Mouse (Mus musculus): ENCODE measurements around the gene F930015N05Rik. TPM values are rescaled to one million over a fixed set of nuclear protein-coding genes. Genes with fewer than 3 reads are reported as not detected.

Gene F930015N05Rik
- polyA plus RNA-seq (2016; fragmentation: Nextera tagmentation; extraction: Ambion mirVana), result 1.3 and 2.2 TPM in 2 replicates

DNA sequence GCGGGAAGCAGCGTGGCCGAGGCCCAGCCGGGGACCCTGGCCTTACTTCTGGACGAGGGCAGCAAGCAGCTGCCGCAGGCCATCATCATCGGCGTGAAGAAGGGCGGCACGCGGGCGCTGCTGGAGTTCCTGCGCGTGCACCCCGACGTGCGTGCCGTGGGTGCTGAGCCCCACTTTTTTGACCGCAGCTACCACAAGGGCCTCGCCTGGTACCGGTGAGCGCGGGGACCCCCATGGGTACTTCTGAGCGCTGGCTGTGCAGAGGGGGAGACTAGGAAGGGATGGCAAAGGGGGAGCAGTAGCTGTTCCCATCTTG is at the start of gene F930015N05Rik:
TSS of gene F930015N05Rik (minus strand) at position 242 of the 316 bp plus-strand sequence.
- Histone ChIP-seq H3K36me3 (no peaks in the 10 kb centered on the region), H3K4me3 (peak within 1 kb of the TSS; percentile 80), H3K4me1 (replicated peaks) (peaks cover 40% of the 10 kb centered on the region), H3K9me3 (no peaks in the 10 kb centered on the region), H3K27ac (peak within 1 kb of the TSS; percentile 91), H3K27me3 (ENCODE audit: insufficient read depth, poor library complexity, severe bottlenecking) (peaks cover 60% of the 10 kb centered on the region)
- under 1% methylated on average over 24 of the region's 24 CpGs for WGBS
- DNase-seq (ENCODE audit: low spot score), result no peak

DNA sequence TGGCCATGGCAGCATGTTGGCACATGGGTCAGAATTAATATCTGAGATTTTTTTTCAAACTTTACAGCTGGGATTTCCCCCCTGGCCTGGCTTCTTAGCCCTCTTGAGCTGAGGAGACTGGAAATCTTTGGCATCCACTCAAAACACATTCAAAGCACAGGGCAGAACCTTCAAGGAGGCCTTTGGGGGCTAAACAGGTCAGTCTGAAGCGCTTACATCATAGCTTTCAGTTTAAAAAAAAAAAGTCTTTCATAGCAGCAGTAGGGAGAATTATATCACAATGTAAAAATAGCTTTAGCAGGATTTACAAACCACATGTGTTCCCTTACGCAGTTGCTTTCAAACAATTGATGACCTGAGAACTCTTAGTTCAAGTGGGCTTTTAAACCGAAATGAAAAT is 45.0 kb upstream of the F930015N05Rik start:
- H3K27me3 ChIP-seq (ENCODE audit: insufficient read depth, poor library complexity, severe bottlenecking), result peaks cover 4% of the 10 kb centered on the region; the same call in 1 of the 2 replicates
- no peaks in the 10 kb centered on the region for H3K36me3 ChIP-seq
- no peak overlapping the region for H3K27ac ChIP-seq
- WGBS, result 91% methylated on average over 3 of the region's 3 CpGs
- peaks cover 9% of the 10 kb centered on the region; the same call in 1 of the 2 replicates for H3K4me1 ChIP-seq (replicated peaks)
- no peak for DNase-seq (ENCODE audit: low spot score)
- H3K4me3 ChIP-seq, result no peak overlapping the region
- no peaks in the 10 kb centered on the region for H3K9me3 ChIP-seq

DNA sequence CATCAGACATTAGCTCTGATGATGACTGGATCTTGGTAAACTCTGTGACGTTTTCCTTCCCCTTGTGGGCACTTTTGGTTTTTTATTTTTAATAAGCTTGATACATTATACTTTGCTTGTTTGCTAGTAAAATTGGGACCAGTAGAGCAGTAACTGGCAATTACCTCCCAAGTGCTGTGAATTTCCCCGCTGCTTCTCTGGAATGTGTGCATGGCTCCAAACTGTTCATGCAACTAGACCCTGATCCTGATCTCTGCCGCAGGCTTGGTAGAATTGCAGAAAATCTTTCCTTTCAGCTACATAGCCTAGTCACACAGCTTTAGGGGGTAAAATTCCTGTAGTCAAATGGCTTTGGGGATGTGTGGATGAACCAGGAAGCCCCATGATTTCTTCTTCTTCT is 37.2 kb upstream of the F930015N05Rik start:
- no peaks in the 10 kb centered on the region for H3K9me3 ChIP-seq
- no peak overlapping the region for H3K4me3 ChIP-seq
- no peak overlapping the region for H3K27ac ChIP-seq
- no peaks in the 10 kb centered on the region for H3K36me3 ChIP-seq
- H3K27me3 ChIP-seq (ENCODE audit: insufficient read depth, poor library complexity, severe bottlenecking), result no peaks in the 10 kb centered on the region
- no peak for DNase-seq (ENCODE audit: low spot score)
- 0 out of 2 replicates have a peak, but pooled peaks cover 2% of the 10 kb centered on the region for H3K4me1 ChIP-seq (replicated peaks)
- WGBS, result 85% methylated on average over 3 of the region's 3 CpGs

GRCm38 (mm10) chr11:64470689-64471088 is 34.2 kb upstream of the F930015N05Rik start:
- DNase-seq (ENCODE audit: low spot score), result no peak
- no peaks in the 10 kb centered on the region for H3K27me3 ChIP-seq (ENCODE audit: insufficient read depth, poor library complexity, severe bottlenecking)
- no peak overlapping the region for H3K27ac ChIP-seq
- H3K36me3 ChIP-seq, result no peaks in the 10 kb centered on the region
- H3K4me3 ChIP-seq, result no peak overlapping the region
- H3K9me3 ChIP-seq, result no peaks in the 10 kb centered on the region
- 0 out of 2 replicates have a peak, but pooled peaks cover 2% of the 10 kb centered on the region for H3K4me1 ChIP-seq (replicated peaks)

DNA sequence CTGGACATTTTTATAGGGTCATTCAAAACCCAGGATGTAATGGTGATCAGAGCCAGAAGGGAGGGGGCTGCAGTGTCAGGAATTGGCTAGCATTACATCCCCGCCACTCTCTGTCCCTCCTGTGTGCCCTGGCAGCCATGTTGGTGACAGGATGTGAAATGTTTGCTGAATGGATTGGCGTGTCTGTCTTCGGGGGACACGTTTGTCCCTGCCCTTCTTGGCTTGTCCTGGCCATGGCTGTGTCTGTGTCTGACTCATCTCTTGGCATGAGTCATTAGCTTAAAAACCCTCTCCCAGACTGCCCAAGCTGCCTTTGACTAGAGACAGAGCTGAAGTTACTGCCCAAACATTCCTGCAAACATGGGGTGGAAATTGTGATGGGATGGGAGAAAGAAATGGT is 32.3 kb upstream of the F930015N05Rik start:
- Histone ChIP-seq H3K27ac (no peak overlapping the region), H3K9me3 (no peaks in the 10 kb centered on the region), H3K4me1 (replicated peaks) (0 out of 2 replicates have a peak, but pooled peaks cover 2% of the 10 kb centered on the region), H3K4me3 (no peak overlapping the region), H3K36me3 (no peaks in the 10 kb centered on the region), H3K27me3 (ENCODE audit: insufficient read depth, poor library complexity, severe bottlenecking) (no peaks in the 10 kb centered on the region)
- 82% methylated on average over 4 of the region's 4 CpGs for WGBS
- no peak for DNase-seq (ENCODE audit: low spot score)

- 81% methylated on average over 3 of the region's 3 CpGs for WGBS
- DNase-seq (ENCODE audit: low spot score), result no peak
- no peaks in the 10 kb centered on the region for H3K9me3 ChIP-seq
- H3K4me3 ChIP-seq, result no peak overlapping the region
- no peaks in the 10 kb centered on the region for H3K4me1 ChIP-seq (replicated peaks)
- no peak overlapping the region for H3K27ac ChIP-seq
- no peaks in the 10 kb centered on the region for H3K36me3 ChIP-seq
- H3K27me3 ChIP-seq (ENCODE audit: insufficient read depth, poor library complexity, severe bottlenecking), result no peaks in the 10 kb centered on the region
Measured at GRCm38 (mm10) chr11:64461746-64462145, 25.3 kb upstream of the F930015N05Rik start.

- Histone ChIP-seq H3K27ac (no peak overlapping the region), H3K4me1 (replicated peaks) (peaks cover 4% of the 10 kb centered on the region; the same call in 1 of the 2 replicates), H3K9me3 (no peaks in the 10 kb centered on the region), H3K27me3 (ENCODE audit: insufficient read depth, poor library complexity, severe bottlenecking) (0 out of 2 replicates have a peak, but pooled peaks cover 2% of the 10 kb centered on the region), H3K36me3 (no peaks in the 10 kb centered on the region), H3K4me3 (no peak overlapping the region)
- DNase-seq (ENCODE audit: low spot score), result no peak
- 81% methylated on average over 9 of the region's 9 CpGs for WGBS
Measured at GRCm38 (mm10) chr11:64448586-64449315, 12.3 kb upstream of the F930015N05Rik start.

- H3K27me3 ChIP-seq (ENCODE audit: insufficient read depth, poor library complexity, severe bottlenecking), result peaks cover 18% of the 10 kb centered on the region; the same call in 1 of the 2 replicates
- no peaks in the 10 kb centered on the region for H3K36me3 ChIP-seq
- peaks cover 6% of the 10 kb centered on the region; the same call in 1 of the 2 replicates for H3K4me1 ChIP-seq (replicated peaks)
- no peaks in the 10 kb centered on the region for H3K9me3 ChIP-seq
- DNase-seq (ENCODE audit: low spot score), result no peak
- H3K4me3 ChIP-seq, result no peak overlapping the region
- H3K27ac ChIP-seq, result no peak overlapping the region
- WGBS, result 88% methylated on average over 1 of the region's 1 CpGs
Measured at GRCm38 (mm10) chr11:64445227-64445626, 8.8 kb upstream of the F930015N05Rik start.

- Histone ChIP-seq H3K4me1 (replicated peaks) (peaks cover 12% of the 10 kb centered on the region), H3K27me3 (ENCODE audit: insufficient read depth, poor library complexity, severe bottlenecking) (peaks cover 39% of the 10 kb centered on the region), H3K4me3 (no peak overlapping the region), H3K36me3 (no peaks in the 10 kb centered on the region), H3K9me3 (no peaks in the 10 kb centered on the region), H3K27ac (no peak overlapping the region)
- no peak for DNase-seq (ENCODE audit: low spot score)
- 40% methylated on average over 3 of the region's 3 CpGs for whole genome bisulfite sequencing
Measured at GRCm38 (mm10) chr11:64442701-64443100, 6.2 kb upstream of the F930015N05Rik start.

GRCm38 (mm10) chr11:64442119-64442518 is 5.7 kb upstream of the F930015N05Rik start:
- Histone ChIP-seq H3K9me3 (no peaks in the 10 kb centered on the region), H3K27ac (no peak overlapping the region), H3K27me3 (ENCODE audit: insufficient read depth, poor library complexity, severe bottlenecking) (peaks cover 44% of the 10 kb centered on the region), H3K4me3 (no peak overlapping the region), H3K4me1 (replicated peaks) (peaks cover 15% of the 10 kb centered on the region), H3K36me3 (no peaks in the 10 kb centered on the region)
- peak; percentile 28 for DNase-seq (ENCODE audit: low spot score)
- 42% methylated on average over 8 of the region's 8 CpGs for WGBS

DNA sequence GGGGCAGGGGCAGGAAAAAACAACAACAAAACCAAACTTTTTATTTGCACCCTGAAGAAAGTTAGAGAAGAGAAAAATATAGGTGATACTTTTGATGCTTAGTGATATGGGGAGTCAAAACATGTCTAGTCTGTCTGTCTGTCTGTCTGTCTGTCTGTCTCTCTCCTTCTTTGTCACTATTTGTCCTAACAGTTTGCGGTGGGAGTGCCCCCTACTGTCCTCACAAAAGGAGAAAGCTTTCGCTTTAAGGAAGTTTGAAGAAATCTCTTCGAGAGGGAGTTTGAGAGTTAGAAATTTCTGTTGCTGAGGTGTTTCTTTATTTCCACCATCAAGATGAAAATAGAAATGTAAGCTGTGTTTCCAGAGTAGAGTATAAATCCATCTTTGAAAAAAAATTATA is 2.5 kb upstream of the F930015N05Rik start:
- Histone ChIP-seq H3K4me3 (no peak overlapping the region), H3K36me3 (no peaks in the 10 kb centered on the region), H3K27me3 (ENCODE audit: insufficient read depth, poor library complexity, severe bottlenecking) (peaks cover 59% of the 10 kb centered on the region), H3K27ac (no peak overlapping the region), H3K4me1 (replicated peaks) (peaks cover 43% of the 10 kb centered on the region), H3K9me3 (no peaks in the 10 kb centered on the region)
- DNase-seq (ENCODE audit: low spot score), result no peak
- WGBS, result 16% methylated on average over 3 of the region's 3 CpGs

GRCm38 (mm10) chr11:64437721-64438120 is 1.3 kb upstream of the F930015N05Rik start:
- Histone ChIP-seq H3K4me3 (peak overlapping the region; percentile 33), H3K27ac (no peak overlapping the region), H3K27me3 (ENCODE audit: insufficient read depth, poor library complexity, severe bottlenecking) (peaks cover 56% of the 10 kb centered on the region), H3K36me3 (no peaks in the 10 kb centered on the region), H3K9me3 (no peaks in the 10 kb centered on the region), H3K4me1 (replicated peaks) (peaks cover 43% of the 10 kb centered on the region)
- no peak for DNase-seq (ENCODE audit: low spot score)
- WGBS, result 29% methylated on average over 3 of the region's 3 CpGs

GRCm38 (mm10) chr11:64436791-64437298 is 392 bp upstream of the F930015N05Rik start:
- H3K27me3 ChIP-seq (ENCODE audit: insufficient read depth, poor library complexity, severe bottlenecking), result peaks cover 60% of the 10 kb centered on the region
- H3K4me1 ChIP-seq (replicated peaks), result peaks cover 40% of the 10 kb centered on the region
- H3K27ac ChIP-seq, result peak overlapping the region; percentile 91
- WGBS, result 18% methylated on average over 5 of the region's 5 CpGs
- H3K9me3 ChIP-seq, result no peaks in the 10 kb centered on the region
- no peak for DNase-seq (ENCODE audit: low spot score)
- peak overlapping the region; percentile 80 for H3K4me3 ChIP-seq
- H3K36me3 ChIP-seq, result no peaks in the 10 kb centered on the region

All from hindbrain, embryonic 10.5 days (tissue).